Mouse (Mus musculus) liver, postnatal 0 days (tissue): ENCODE data around the gene 6030468B19Rik.

Source experiments
- CTCF ChIP-seq: sonication (generic); IDR thresholded peaks from 2 replicates; pipeline ENCODE4 v1.5.1; 2016; ENCODE audit warnings: antibody characterized with exemption, low read depth
- EP300 ChIP-seq: IDR thresholded peaks from 2 replicates; pipeline ENCODE4 v1.6.1; 2016; ENCODE audit warnings: antibody characterized with exemption, low read depth, mild to moderate bottlenecking

- TF ChIP-seq CTCF, result no peak
- no peak for TF ChIP-seq EP300
Observed at GRCm38 (mm10) chr11:117820173-117820572, 22.7 kb downstream of the 6030468B19Rik start.
